Mouse (Mus musculus) gastrocnemius, adult 18-20 months (tissue): ENCODE results near the gene Fam78a. TPM values are rescaled to one million over a fixed set of nuclear protein-coding genes. Genes with fewer than 3 reads are reported as not detected.

ENCODE experiments used
- DNase-seq: peaks from one replicate; pipeline ENCODE4 v3.0.0; 2021; ENCODE audit warnings: low spot score
- total RNA-seq, 2 experiments: library from RNA; stranded (reverse); gene quantifications; 2 replicates each; pipeline ENCODE4 v1.2.3; 2021

Gene Fam78a
- total RNA-seq, 2 experiments from 2014 or later: 12.5 to 21.2 TPM

GRCm38 (mm10) chr2:32070747-32071146 lies 13.9 kb downstream of the Fam78a start:
- no peak for DNase-seq

GRCm38 (mm10) chr2:32068811-32069607 lies 15.6 kb downstream of the Fam78a start:
- no peak for DNase-seq

GRCm38 (mm10) chr2:32066005-32066404 lies 18.7 kb downstream of the Fam78a start:
- no peak for DNase-seq

DNA sequence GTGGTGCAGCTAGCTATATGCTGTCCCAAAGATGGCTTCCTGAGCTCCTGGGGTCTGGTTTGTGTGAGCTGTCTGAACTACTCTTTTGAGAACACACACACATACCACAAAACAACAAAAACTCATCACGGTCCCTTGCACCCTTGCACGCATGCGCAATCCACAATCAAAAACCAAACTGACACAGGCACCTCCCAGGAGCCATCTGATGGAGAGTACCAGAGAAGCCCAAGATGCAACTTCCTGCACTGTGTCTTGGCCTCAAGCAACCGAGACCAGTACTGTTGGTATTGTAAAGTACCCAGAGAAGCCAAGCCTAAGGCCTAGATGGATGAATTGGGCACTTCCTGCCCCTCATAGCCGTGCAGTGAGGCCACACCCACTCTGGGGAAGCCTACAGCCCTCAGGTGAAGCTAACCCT lies 19.3 kb downstream of the Fam78a start:
- DNase-seq: no peak

GRCm38 (mm10) chr2:32064913-32065312 lies 19.7 kb downstream of the Fam78a start:
- DNase-seq: peak; percentile 50

GRCm38 (mm10) chr2:32063451-32064151 lies 21.1 kb downstream of the Fam78a start:
- no peak for DNase-seq

GRCm38 (mm10) chr2:32062626-32063410 lies 21.8 kb downstream of the Fam78a start:
- no peak for DNase-seq

GRCm38 (mm10) chr2:32061722-32062505 lies 22.7 kb downstream of the Fam78a start:
- no peak for DNase-seq

DNA sequence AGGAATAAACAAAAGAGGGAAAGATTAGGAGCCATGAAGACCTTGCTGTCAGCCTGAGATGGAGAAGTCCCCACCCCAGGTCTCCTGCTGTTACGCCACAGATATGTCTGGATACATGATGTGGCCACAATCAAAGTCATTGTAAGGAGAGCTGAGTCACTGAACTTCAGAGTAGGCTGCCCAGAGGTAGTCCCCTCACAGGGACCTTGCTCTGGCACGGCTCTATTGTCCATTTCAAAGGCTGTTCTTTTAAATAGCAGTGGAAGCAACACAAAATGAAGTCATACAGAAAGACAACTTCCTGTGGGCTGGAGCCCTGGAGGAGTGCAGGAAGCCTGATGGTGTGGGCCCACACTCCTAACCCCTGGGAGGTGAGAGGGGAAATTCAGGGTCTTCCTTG lies 23.5 kb downstream of the Fam78a start:
- no peak for DNase-seq

GRCm38 (mm10) chr2:32060228-32060805 lies 24.3 kb downstream of the Fam78a start:
- no peak for DNase-seq

DNA sequence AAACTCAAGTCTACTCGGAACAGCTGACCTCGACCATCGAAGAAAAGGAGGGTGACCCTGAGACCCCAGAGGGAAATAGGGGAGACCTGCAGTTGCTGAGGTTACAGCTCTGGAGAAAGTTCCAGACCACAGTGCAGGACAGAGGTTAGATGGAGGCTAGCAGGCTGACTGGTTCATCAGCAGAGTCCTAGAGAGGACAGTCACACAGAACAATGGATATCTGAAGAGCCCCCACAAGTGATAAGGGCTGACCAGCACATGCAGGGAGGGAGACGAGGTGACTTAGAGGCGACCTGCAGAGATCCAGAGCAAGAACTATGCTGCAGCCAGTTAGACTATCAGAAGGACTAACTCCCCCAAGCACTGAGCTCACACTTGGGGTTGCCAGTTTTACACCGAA lies 25.0 kb downstream of the Fam78a start:
- DNase-seq: no peak

DNA sequence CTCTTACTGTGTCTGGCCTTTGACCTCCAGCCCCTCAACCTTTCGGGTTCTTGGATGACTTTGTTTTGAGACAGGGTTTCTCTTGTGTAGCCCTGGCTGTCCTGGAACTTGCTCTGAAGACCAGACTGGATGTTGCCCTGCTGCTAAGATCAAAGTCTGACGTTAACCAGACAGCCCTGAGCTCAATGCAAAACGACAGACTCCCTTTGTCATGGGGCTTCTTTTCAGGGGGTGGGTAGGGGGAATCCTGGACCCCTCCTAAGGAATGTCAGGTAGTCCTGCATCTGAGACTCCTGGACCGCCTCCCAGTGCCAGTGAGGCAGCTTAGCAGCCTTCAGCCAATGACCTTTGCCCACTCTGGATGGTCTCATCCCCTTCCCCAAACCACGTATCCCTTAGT lies 25.9 kb downstream of the Fam78a start:
- no peak for DNase-seq

DNA sequence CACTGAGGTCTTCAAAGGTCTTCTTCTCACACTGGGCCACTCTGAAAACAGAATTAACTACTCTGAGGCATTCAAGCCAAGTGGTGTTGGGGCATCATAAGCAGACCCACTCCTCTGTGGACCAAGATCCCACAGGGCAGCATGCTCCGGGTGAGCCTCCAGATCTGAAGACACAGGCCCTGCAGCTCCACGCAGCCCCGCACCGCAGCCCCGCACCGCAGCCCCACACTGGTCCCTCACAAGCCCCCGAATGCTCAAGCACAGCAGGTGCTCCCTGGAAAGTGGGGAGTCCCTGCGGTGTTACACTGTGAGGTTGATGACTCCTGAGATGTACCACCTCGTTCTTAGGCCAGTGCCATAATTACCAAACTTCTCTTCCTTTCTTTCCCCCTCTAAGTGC lies 26.4 kb downstream of the Fam78a start:
- no peak for DNase-seq

DNA sequence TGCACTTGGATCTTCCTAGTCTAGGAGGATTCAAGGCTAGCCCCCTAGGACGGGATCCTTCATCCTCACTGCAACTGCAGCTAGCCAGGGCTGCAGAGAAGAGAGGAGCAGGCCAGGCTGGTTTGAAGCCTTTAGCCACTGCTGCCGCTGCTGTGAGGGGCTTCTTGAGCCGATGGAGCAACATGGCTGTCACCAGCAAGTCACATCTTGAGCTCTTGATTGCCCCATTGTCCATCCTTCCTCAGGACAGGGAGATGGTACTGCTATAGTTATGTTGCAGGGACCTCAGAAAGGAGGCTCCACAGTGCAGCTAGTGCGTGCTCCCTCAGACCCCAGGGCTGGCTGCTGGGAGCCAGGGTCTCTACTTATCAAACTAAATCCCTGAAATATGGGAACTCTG lies 26.9 kb downstream of the Fam78a start:
- no peak for DNase-seq

- no peak for DNase-seq
These were observed 27.3 kb downstream of the Fam78a start for GRCm38 (mm10) chr2:32057360-32057759.

DNA sequence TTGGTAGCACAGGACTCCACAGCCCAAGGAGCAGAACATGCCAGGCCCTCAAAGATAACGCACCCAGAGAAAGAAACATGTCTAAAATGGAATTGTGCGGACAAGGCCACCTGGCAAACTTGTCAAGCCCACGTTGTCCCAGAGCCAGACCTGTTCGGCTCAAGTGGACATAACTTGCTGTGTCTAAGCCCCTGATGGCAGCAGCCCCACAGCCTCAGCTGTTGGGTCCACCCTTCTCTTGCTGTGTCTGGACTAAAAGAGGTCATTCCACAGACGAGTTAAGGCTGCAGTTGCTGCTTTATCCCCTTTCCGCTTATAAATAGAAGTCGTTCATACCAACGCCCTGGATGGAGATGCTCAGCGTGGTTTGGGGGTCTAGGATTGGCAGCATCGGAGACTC lies 28.1 kb downstream of the Fam78a start:
- DNase-seq: no peak

DNA sequence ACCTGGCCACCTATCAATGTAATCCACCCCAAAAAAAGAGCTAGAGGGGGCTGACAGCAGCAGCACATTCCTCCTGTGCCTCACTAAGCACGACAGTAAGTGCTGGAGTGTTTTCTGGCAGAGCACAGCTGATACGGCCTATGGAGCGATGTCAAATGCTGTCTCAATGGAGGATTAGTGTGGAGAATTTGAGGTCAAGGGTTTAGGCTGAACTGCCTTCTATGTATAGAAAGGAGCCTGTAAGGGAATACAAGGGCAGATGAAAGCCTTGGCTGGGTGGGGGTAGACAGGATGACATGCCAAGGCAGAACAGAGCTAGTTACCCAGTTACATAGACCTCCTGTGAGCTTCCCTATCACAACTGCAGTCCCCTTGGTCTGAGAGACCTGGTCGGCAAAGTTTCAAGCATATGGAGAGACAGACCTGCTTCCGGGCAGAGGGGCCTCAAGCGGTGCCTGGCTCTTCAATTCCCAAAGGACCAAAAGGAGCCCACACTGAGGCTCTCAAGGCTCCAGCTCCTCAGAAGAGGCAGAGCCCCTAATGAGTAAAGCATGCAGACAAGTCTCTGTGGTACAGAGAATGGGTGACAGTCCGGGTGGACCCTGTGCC lies 29.2 kb downstream of the Fam78a start:
- DNase-seq: no peak

DNA sequence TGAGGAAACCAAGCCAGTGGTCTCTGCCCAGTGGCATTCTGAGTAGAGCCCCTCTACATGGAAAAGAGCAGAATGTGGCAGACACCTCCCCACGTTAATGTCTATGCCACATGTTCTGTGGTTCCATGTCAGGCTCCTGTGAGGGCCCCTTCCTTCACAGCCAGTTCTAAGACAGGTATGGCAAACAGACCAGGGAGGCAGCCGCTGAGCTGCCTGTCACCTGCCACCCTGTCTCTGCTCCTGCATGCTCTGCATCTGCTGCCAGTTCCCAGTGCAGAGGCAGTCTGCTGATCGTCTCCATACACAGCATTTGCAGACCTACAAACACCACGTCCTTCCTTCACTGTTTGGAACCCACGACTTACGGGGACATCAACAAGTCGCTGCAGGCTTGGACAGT lies 32.2 kb downstream of the Fam78a start:
- no peak for DNase-seq

GRCm38 (mm10) chr2:32051791-32052190 lies 32.9 kb downstream of the Fam78a start:
- no peak for DNase-seq

DNA sequence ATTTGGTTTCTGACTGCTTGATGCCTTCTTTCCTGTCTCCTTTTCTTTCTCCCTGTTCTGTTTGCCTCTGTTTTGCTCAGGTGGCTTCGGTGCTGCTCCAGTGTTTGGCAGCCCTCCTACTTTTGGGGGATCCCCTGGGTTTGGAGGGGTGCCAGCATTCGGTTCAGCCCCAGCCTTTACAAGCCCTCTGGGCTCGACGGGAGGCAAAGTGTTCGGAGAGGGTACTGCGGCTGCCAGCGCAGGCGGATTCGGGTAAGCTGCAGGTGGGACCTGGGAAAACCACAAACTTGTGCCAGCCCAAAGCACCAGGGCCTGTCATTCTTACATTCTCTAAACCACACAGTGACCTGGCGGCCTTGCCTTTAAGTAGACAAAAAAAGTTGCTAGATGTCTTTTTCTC lies 37.3 kb downstream of the Fam78a start:
- no peak for DNase-seq

- DNase-seq: no peak
These were observed 38.6 kb downstream of the Fam78a start for GRCm38 (mm10) chr2:32046009-32046408.
